In genomic region chr12:80311959-80312669, GRCm38 (mm10) we compare ENCODE assay signal across 23 mouse cellular contexts.
"Had no signal": no experiment of that assay in that cellular context is flagged by ENCODE, and none has a peak within 500 bp of the region (broad histone marks: within the 10 kb centered on the region; RNA-seq: fewer than 3 reads in every experiment).

No protein-coding gene starts in this region.

- H3K9me3 ChIP-seq: heart, embryonic 10.5 days; heart, embryonic 12.5 days; hindbrain, embryonic 13.5 days; hindbrain, embryonic 15.5 days; limb, embryonic 10.5 days; liver, embryonic 13.5 days; liver, embryonic 15.5 days had no signal

- H3K4me2 ChIP-seq: heart, embryonic 12.5 days; hindbrain, embryonic 13.5 days; hindbrain, embryonic 15.5 days; limb, embryonic 12.5 days; liver, embryonic 11.5 days; liver, embryonic 13.5 days; liver, embryonic 15.5 days had no signal

- H3K4me1 ChIP-seq: hindbrain, embryonic 13.5 days; hindbrain, embryonic 15.5 days; limb, embryonic 10.5 days; limb, embryonic 12.5 days; liver, embryonic 13.5 days; liver, embryonic 15.5 days had no signal

- ATAC-seq: hindbrain, postnatal 0 days had no signal

- H3K4me3 ChIP-seq: heart, embryonic 10.5 days; heart, embryonic 12.5 days; hindbrain, embryonic 13.5 days; hindbrain, embryonic 15.5 days; layer of hippocampus, adult 2 months; left cerebral cortex, adult 2 months; limb, embryonic 10.5 days; limb, embryonic 12.5 days; liver, embryonic 13.5 days; liver, embryonic 15.5 days had no signal

- H3K27ac ChIP-seq: heart, embryonic 10.5 days; hindbrain, embryonic 13.5 days; hindbrain, embryonic 15.5 days; hindbrain, postnatal 0 days; layer of hippocampus, adult 2 months; left cerebral cortex, adult 2 months; limb, embryonic 10.5 days; limb, embryonic 12.5 days; liver, embryonic 13.5 days; liver, embryonic 15.5 days had no signal

- H3K9ac ChIP-seq: heart, embryonic 12.5 days; hindbrain, embryonic 13.5 days; hindbrain, embryonic 15.5 days; limb, embryonic 12.5 days; liver, embryonic 13.5 days; liver, embryonic 15.5 days had no signal

- H3K36me3 ChIP-seq: heart, embryonic 10.5 days; heart, embryonic 12.5 days; hindbrain, embryonic 13.5 days; hindbrain, embryonic 15.5 days; limb, embryonic 10.5 days; limb, embryonic 12.5 days; liver, embryonic 13.5 days; liver, embryonic 15.5 days had no signal

- H3K27me3 ChIP-seq: heart, embryonic 12.5 days; hindbrain, embryonic 13.5 days; hindbrain, embryonic 15.5 days; limb, embryonic 12.5 days; liver, embryonic 13.5 days; liver, embryonic 15.5 days had no signal

- DNase-seq: gastrocnemius, postnatal 14 days; gastrocnemius, postnatal 36 days; heart, adult 18-20 months; heart, postnatal 10 days; heart, postnatal 36 days; kidney, adult 18-20 months; kidney, adult 8-10 months; kidney, postnatal 10 days; kidney, postnatal 25 days; kidney, postnatal 4 days; liver; liver, embryonic 13.5 days had no signal
